Mouse (Mus musculus) midbrain, embryonic 12.5 days (tissue): ENCODE data around the gene 9230112D13Rik. TPM values are rescaled to one million over a fixed set of nuclear protein-coding genes. Genes with fewer than 3 reads are reported as not detected.

Experiments used
- ATAC-seq: fragments of 200-750 bp; cut with Nextera tagmentation; 2 replicates; pipeline ENCODE4 v1.8.0; 2017; ENCODE audit warnings: low read depth, moderate TSS enrichment, moderate library complexity; ENCODE audit not compliant: low FRiP score
- H3K27ac ChIP-seq: fragments of 300-500 bp; sonication (generic); replicated peaks from 2 replicates; pipeline ENCODE4 v1.5.1; 2016; ENCODE audit warnings: mild to moderate bottlenecking
- H3K27me3 ChIP-seq: fragments of 300-500 bp; sonication (generic); 2 replicates; pipeline ENCODE4 v1.6.1; 2016; ENCODE audit warnings: mild to moderate bottlenecking
- H3K36me3 ChIP-seq: fragments of 300-500 bp; sonication (generic); 2 replicates; pipeline ENCODE4 v1.6.1; 2016
- H3K4me1 ChIP-seq: fragments of 300-500 bp; sonication (generic); 2 replicates; pipeline ENCODE4 v1.6.1; 2016
- H3K4me2 ChIP-seq: fragments of 300-500 bp; sonication (generic); replicated peaks from 2 replicates; pipeline ENCODE4 v1.6.1; 2016; ENCODE audit warnings: mild to moderate bottlenecking, moderate library complexity
- H3K4me3 ChIP-seq: fragments of 300-500 bp; sonication (generic); 2 replicates; pipeline ENCODE4 v1.5.1; 2016; ENCODE audit warnings: mild to moderate bottlenecking
- H3K9ac ChIP-seq: fragments of 300-500 bp; sonication (generic); replicated peaks from 2 replicates; pipeline ENCODE4 v1.6.1; 2016; ENCODE audit warnings: mild to moderate bottlenecking, moderate library complexity
- H3K9me3 ChIP-seq: fragments of 300-500 bp; sonication (generic); 2 replicates; pipeline ENCODE4 v1.6.1; 2016; ENCODE audit warnings: mild to moderate bottlenecking
- WGBS: fragments of 180-500 bp; shearing (Covaris S2); methylation state at CpG from one replicate; pipeline ENCODE4 v1.1.7; 2016; 5-methylcytosine and 5-hydroxymethylcytosine counted together
- polyA plus RNA-seq: library from polyadenylated mRNA; unstranded; fragments of >200 nt; fragmentation: Nextera tagmentation; extraction: Ambion mirVana; gene quantifications from 2 replicates; pipeline ENCODE4 v1.2.1, GENCODE M21; 2016

9230112D13Rik gene
- polyA plus RNA-seq, 1 experiment from 2014 or later = not detected

- H3K4me1 ChIP-seq = no peaks in the 10 kb centered on the region
- 93% methylated on average over 9 of the region's 9 CpGs for WGBS
- no peak overlapping the region for H3K4me3 ChIP-seq
Measured at GRCm38 (mm10) chr14:34558947-34559346, 36.3 kb upstream of the 9230112D13Rik start.

GRCm38 (mm10) chr14:34555211-34555610 lies 32.6 kb upstream of the 9230112D13Rik start:
- Histone ChIP-seq H3K27ac (no peak overlapping the region), H3K4me3 (no peak overlapping the region), H3K9ac (no peak overlapping the region), H3K4me2 (no peak overlapping the region), H3K36me3 (no peaks in the 10 kb centered on the region), H3K9me3 (no peaks in the 10 kb centered on the region), H3K27me3 (no peaks in the 10 kb centered on the region), H3K4me1 (no peaks in the 10 kb centered on the region)
- WGBS = 66% methylated on average over 13 of the region's 13 CpGs
- ATAC-seq = no peak

More at GRCm38 (mm10) chr14:34558947-34559346, 36.3 kb upstream of the 9230112D13Rik start:
- no peak overlapping the region for H3K4me2 ChIP-seq
- no peak overlapping the region for H3K9ac ChIP-seq
- no peak overlapping the region for H3K27ac ChIP-seq
- ATAC-seq = no peak
- H3K36me3 ChIP-seq = no peaks in the 10 kb centered on the region
- H3K9me3 ChIP-seq = no peaks in the 10 kb centered on the region
- H3K27me3 ChIP-seq = no peaks in the 10 kb centered on the region

GRCm38 (mm10) chr14:34554047-34554446 lies 31.4 kb upstream of the 9230112D13Rik start:
- WGBS = 67% methylated on average over 3 of the region's 3 CpGs
- Histone ChIP-seq H3K4me2 (no peak overlapping the region), H3K9me3 (no peaks in the 10 kb centered on the region), H3K36me3 (no peaks in the 10 kb centered on the region), H3K4me1 (peaks cover 3% of the 10 kb centered on the region; the same call in 1 of the 2 replicates), H3K9ac (no peak overlapping the region), H3K4me3 (no peak overlapping the region), H3K27me3 (no peaks in the 10 kb centered on the region), H3K27ac (no peak overlapping the region)
- ATAC-seq = no peak

GRCm38 (mm10) chr14:34553470-34553869 lies 30.9 kb upstream of the 9230112D13Rik start:
- Histone ChIP-seq H3K4me1 (peaks cover 3% of the 10 kb centered on the region; the same call in 1 of the 2 replicates), H3K9me3 (no peaks in the 10 kb centered on the region), H3K4me2 (no peak overlapping the region), H3K9ac (no peak overlapping the region), H3K36me3 (no peaks in the 10 kb centered on the region), H3K4me3 (no peak overlapping the region), H3K27ac (no peak overlapping the region), H3K27me3 (no peaks in the 10 kb centered on the region)
- 92% methylated on average over 6 of the region's 6 CpGs for WGBS
- no peak for ATAC-seq

- WGBS = 87% methylated on average over 5 of the region's 5 CpGs
- Histone ChIP-seq H3K4me2 (no peak overlapping the region), H3K4me3 (no peak overlapping the region), H3K9ac (no peak overlapping the region), H3K27ac (no peak overlapping the region), H3K27me3 (peaks cover 6% of the 10 kb centered on the region; the same call in 1 of the 2 replicates), H3K36me3 (no peaks in the 10 kb centered on the region), H3K9me3 (no peaks in the 10 kb centered on the region), H3K4me1 (peaks cover 3% of the 10 kb centered on the region; the same call in 1 of the 2 replicates)
- ATAC-seq = no peak
Measured at GRCm38 (mm10) chr14:34552226-34552625, 29.6 kb upstream of the 9230112D13Rik start.

- peak overlapping the region; percentile 73 for H3K27ac ChIP-seq
- peak overlapping the region; percentile 84 for H3K9ac ChIP-seq
- H3K4me3 ChIP-seq = peak overlapping the region; percentile 72
- under 1% methylated on average over 55 of the region's 55 CpGs for WGBS
- peak; percentile 95 for ATAC-seq
- no peaks in the 10 kb centered on the region for H3K36me3 ChIP-seq
- H3K4me2 ChIP-seq = peak overlapping the region; percentile 67
- H3K27me3 ChIP-seq = peaks cover 14% of the 10 kb centered on the region
- no peaks in the 10 kb centered on the region for H3K9me3 ChIP-seq
- peaks cover 3% of the 10 kb centered on the region; the same call in 1 of the 2 replicates for H3K4me1 ChIP-seq
Measured at GRCm38 (mm10) chr14:34549004-34549671, 26.5 kb upstream of the 9230112D13Rik start.

- peak overlapping the region; percentile 73 for H3K27ac ChIP-seq
Measured at GRCm38 (mm10) chr14:34548391-34549001, 25.9 kb upstream of the 9230112D13Rik start.

GRCm38 (mm10) chr14:34544545-34544944 lies 21.9 kb upstream of the 9230112D13Rik start:
- H3K4me1 ChIP-seq = peaks cover under 1% of the 10 kb centered on the region; the same call in 1 of the 2 replicates
- no peaks in the 10 kb centered on the region for H3K9me3 ChIP-seq
- no peak overlapping the region for H3K4me2 ChIP-seq
- H3K27me3 ChIP-seq = peaks cover 19% of the 10 kb centered on the region
- WGBS = 71% methylated on average over 2 of the region's 2 CpGs
- no peaks in the 10 kb centered on the region for H3K36me3 ChIP-seq
- no peak overlapping the region for H3K9ac ChIP-seq
- no peak overlapping the region for H3K27ac ChIP-seq
- no peak overlapping the region for H3K4me3 ChIP-seq
- ATAC-seq = no peak

More at GRCm38 (mm10) chr14:34548391-34549001, 25.9 kb upstream of the 9230112D13Rik start:
- H3K9ac ChIP-seq = peak overlapping the region; percentile 84
- H3K4me1 ChIP-seq = peaks cover 3% of the 10 kb centered on the region; the same call in 1 of the 2 replicates
- H3K36me3 ChIP-seq = no peaks in the 10 kb centered on the region
- peak overlapping the region; percentile 67 for H3K4me2 ChIP-seq
- H3K27me3 ChIP-seq = peaks cover 14% of the 10 kb centered on the region
- H3K9me3 ChIP-seq = no peaks in the 10 kb centered on the region
- WGBS = under 1% methylated on average over 27 of the region's 27 CpGs
- peak overlapping the region; percentile 72 for H3K4me3 ChIP-seq
- peak; percentile 51 for ATAC-seq

GRCm38 (mm10) chr14:34544001-34544400 lies 21.4 kb upstream of the 9230112D13Rik start:
- H3K4me3 ChIP-seq = no peak overlapping the region
- H3K9ac ChIP-seq = no peak overlapping the region
- H3K27ac ChIP-seq = no peak overlapping the region
- no peaks in the 10 kb centered on the region for H3K9me3 ChIP-seq
- H3K27me3 ChIP-seq = peaks cover 19% of the 10 kb centered on the region
- no peaks in the 10 kb centered on the region for H3K36me3 ChIP-seq
- ATAC-seq = no peak
- H3K4me2 ChIP-seq = no peak overlapping the region
- H3K4me1 ChIP-seq = no peaks in the 10 kb centered on the region
- 84% methylated on average over 6 of the region's 6 CpGs for WGBS

- ATAC-seq = no peak
- Histone ChIP-seq H3K4me3 (no peak overlapping the region), H3K27me3 (peaks cover 19% of the 10 kb centered on the region), H3K9ac (no peak overlapping the region), H3K4me1 (no peaks in the 10 kb centered on the region), H3K4me2 (no peak overlapping the region), H3K27ac (no peak overlapping the region), H3K36me3 (no peaks in the 10 kb centered on the region), H3K9me3 (no peaks in the 10 kb centered on the region)
- WGBS = 78% methylated on average over 6 of the region's 6 CpGs
Measured at GRCm38 (mm10) chr14:34543596-34543995, 21.0 kb upstream of the 9230112D13Rik start.

GRCm38 (mm10) chr14:34541896-34542295 lies 19.3 kb upstream of the 9230112D13Rik start:
- Histone ChIP-seq H3K9me3 (no peaks in the 10 kb centered on the region), H3K27ac (no peak overlapping the region)
- WGBS = 89% methylated on average over 5 of the region's 5 CpGs

GRCm38 (mm10) chr14:34540685-34541162 lies 18.1 kb upstream of the 9230112D13Rik start:
- Histone ChIP-seq H3K27ac (no peak overlapping the region), H3K4me3 (no peak overlapping the region), H3K36me3 (no peaks in the 10 kb centered on the region), H3K4me2 (no peak overlapping the region; the same call in 1 of the 2 replicates), H3K4me1 (no peaks in the 10 kb centered on the region), H3K27me3 (peaks cover 8% of the 10 kb centered on the region; the same call in 1 of the 2 replicates), H3K9ac (no peak overlapping the region), H3K9me3 (no peaks in the 10 kb centered on the region)
- ATAC-seq = peak; percentile 30; the same call in 1 of the 2 replicates
- 12% methylated on average over 17 of the region's 17 CpGs for WGBS

More at GRCm38 (mm10) chr14:34541896-34542295, 19.3 kb upstream of the 9230112D13Rik start:
- ATAC-seq = no peak
- no peak overlapping the region for H3K4me3 ChIP-seq
- peaks cover 13% of the 10 kb centered on the region for H3K27me3 ChIP-seq
- H3K36me3 ChIP-seq = no peaks in the 10 kb centered on the region
- no peak overlapping the region for H3K9ac ChIP-seq
- H3K4me1 ChIP-seq = no peaks in the 10 kb centered on the region
- H3K4me2 ChIP-seq = no peak overlapping the region
